Mouse (Mus musculus): ENCODE results near the gene Olfr873. TPM values are rescaled to one million over a fixed set of nuclear protein-coding genes. Genes with fewer than 3 reads are reported as not detected.
"Not testable (repeated sequence)": the region's sequence is repeated elsewhere in the genome, so short reads cannot be mapped to it uniquely, and the experiment has no call there.

Gene Olfr873
- polyA plus RNA-seq (2014; fragmentation: Nextera tagmentation; extraction: Ambion mirVana) = 0.04 TPM in 1 of 2 replicates, not detected in the other

- Histone ChIP-seq H3K9ac (ENCODE audit: low read length) (no peak within 1 kb of the TSS), H3K4me1 (replicated peaks; ENCODE audit: control insufficient read depth, insufficient read depth, low read length) (no peaks in the 10 kb centered on the region), H3K4me3 (ENCODE audit: low read depth, low read length) (no peak within 1 kb of the TSS), H3K27ac (ENCODE audit: low read depth, low read length) (no peak within 1 kb of the TSS), H3K36me3 (ENCODE audit: control insufficient read depth, insufficient read depth, low read length) (no peaks in the 10 kb centered on the region), H3K4me2 (ENCODE audit: low read depth, low read length, severe bottlenecking) (no peak within 1 kb of the TSS), H3K9me3 (ENCODE audit: control insufficient read depth, low read length) (no peaks in the 10 kb centered on the region), H3K27me3 (ENCODE audit: control insufficient read depth, insufficient read depth, low read length) (no peaks in the 10 kb centered on the region)
- WGBS = 86% methylated on average over 1 of the region's 1 CpGs
- ATAC-seq (replicated peaks; ENCODE audit: low FRiP score) (no peak), DNase-seq (ENCODE audit: low spot score) (no peak)
Measured at GRCm38 (mm10) chr9:20298232-20298631, at the start of gene Olfr873. Gene Olfr873 (plus strand): TSS chr9:20298532.

- Histone ChIP-seq H3K9ac (ENCODE audit: low read length) (no peak within 1 kb of the TSS), H3K4me1 (replicated peaks; ENCODE audit: control insufficient read depth, insufficient read depth, low read length) (no peaks in the 10 kb centered on the region), H3K36me3 (ENCODE audit: control insufficient read depth, insufficient read depth, low read length) (no peaks in the 10 kb centered on the region), H3K4me3 (ENCODE audit: low read depth, low read length) (no peak within 1 kb of the TSS), H3K27me3 (ENCODE audit: control insufficient read depth, insufficient read depth, low read length) (no peaks in the 10 kb centered on the region), H3K27ac (ENCODE audit: low read depth, low read length) (no peak within 1 kb of the TSS), H3K9me3 (ENCODE audit: control insufficient read depth, low read length) (no peaks in the 10 kb centered on the region), H3K4me2 (ENCODE audit: low read depth, low read length, severe bottlenecking) (no peak within 1 kb of the TSS)
- ATAC-seq (replicated peaks; ENCODE audit: low FRiP score) (no peak), DNase-seq (ENCODE audit: low spot score) (no peak)
- 86% methylated on average over 1 of the region's 1 CpGs for WGBS
Measured at GRCm38 (mm10) chr9:20282051-20282450, 16.3 kb upstream of the Olfr873 start, which contains the start of gene Olfr39. Gene Olfr39 (plus strand): TSS chr9:20282351.

- not testable (repeated sequence) for ATAC-seq (replicated peaks; ENCODE audit: low FRiP score); H3K4me2 ChIP-seq (ENCODE audit: low read depth, low read length, severe bottlenecking); H3K36me3 ChIP-seq (ENCODE audit: control insufficient read depth, insufficient read depth, low read length)
Measured at GRCm38 (mm10) chr9:20295562-20295961, 2.8 kb upstream of the Olfr873 start.

GRCm38 (mm10) chr9:20335994-20336393, 37.7 kb downstream of the Olfr873 start, which contains the start of gene Olfr18:
Gene Olfr18 (minus strand): TSS chr9:20336094.
- H3K4me1 ChIP-seq (replicated peaks; ENCODE audit: control insufficient read depth, insufficient read depth, low read length) = no peaks in the 10 kb centered on the region
- H3K4me3 ChIP-seq (ENCODE audit: low read depth, low read length) = no peak within 1 kb of the TSS
- ATAC-seq (replicated peaks; ENCODE audit: low FRiP score) = no peak
- H3K9me3 ChIP-seq (ENCODE audit: control insufficient read depth, low read length) = no peaks in the 10 kb centered on the region
- H3K9ac ChIP-seq (ENCODE audit: low read length) = no peak within 1 kb of the TSS
- no peaks in the 10 kb centered on the region for H3K36me3 ChIP-seq (ENCODE audit: control insufficient read depth, insufficient read depth, low read length)
- no peak within 1 kb of the TSS for H3K27ac ChIP-seq (ENCODE audit: low read depth, low read length)
- DNase-seq (ENCODE audit: low spot score) = no peak
- no peaks in the 10 kb centered on the region for H3K27me3 ChIP-seq (ENCODE audit: control insufficient read depth, insufficient read depth, low read length)
- H3K4me2 ChIP-seq (ENCODE audit: low read depth, low read length, severe bottlenecking) = no peak within 1 kb of the TSS

More at GRCm38 (mm10) chr9:20295562-20295961, 2.8 kb upstream of the Olfr873 start:
- H3K9ac ChIP-seq (ENCODE audit: low read length); H3K4me3 ChIP-seq (ENCODE audit: low read depth, low read length); DNase-seq (ENCODE audit: low spot score); H3K4me1 ChIP-seq (replicated peaks; ENCODE audit: control insufficient read depth, insufficient read depth, low read length); H3K27ac ChIP-seq (ENCODE audit: low read depth, low read length); H3K27me3 ChIP-seq (ENCODE audit: control insufficient read depth, insufficient read depth, low read length); H3K9me3 ChIP-seq (ENCODE audit: control insufficient read depth, low read length): not testable (repeated sequence)
- 81% methylated on average over 5 of the region's 5 CpGs for WGBS

- Histone ChIP-seq H3K27ac (ENCODE audit: low read depth, low read length) (no peak overlapping the region), H3K27me3 (ENCODE audit: control insufficient read depth, insufficient read depth, low read length) (no peaks in the 10 kb centered on the region), H3K9me3 (ENCODE audit: control insufficient read depth, low read length) (no peaks in the 10 kb centered on the region; the same call in 1 of the 2 replicates), H3K9ac (ENCODE audit: low read length) (no peak overlapping the region), H3K36me3 (ENCODE audit: control insufficient read depth, insufficient read depth, low read length) (peaks cover 15% of the 10 kb centered on the region), H3K4me2 (ENCODE audit: low read depth, low read length, severe bottlenecking) (no peak overlapping the region), H3K4me1 (replicated peaks; ENCODE audit: control insufficient read depth, insufficient read depth, low read length) (no peaks in the 10 kb centered on the region), H3K4me3 (ENCODE audit: low read depth, low read length) (no peak overlapping the region)
- DNase-seq (ENCODE audit: low spot score) (no peak), ATAC-seq (replicated peaks; ENCODE audit: low FRiP score) (no peak)
- 91% methylated on average over 4 of the region's 4 CpGs for WGBS
Measured at GRCm38 (mm10) chr9:20348501-20348900, 50.2 kb downstream of the Olfr873 start.

Other genes starting within 250 kb of the Olfr873 start
- not detected in 2 replicates for gene Olfr867, start 241.0 kb upstream of the Olfr873 start, polyA plus RNA-seq (2014; fragmentation: Nextera tagmentation; extraction: Ambion mirVana)
- gene Olfr868, start 199.9 kb upstream of the Olfr873 start, polyA plus RNA-seq (2014; fragmentation: Nextera tagmentation; extraction: Ambion mirVana) = not detected in 2 replicates
- gene Olfr869, start 169.5 kb upstream of the Olfr873 start, polyA plus RNA-seq (2014; fragmentation: Nextera tagmentation; extraction: Ambion mirVana) = not detected in 2 replicates
- not detected in 2 replicates for gene Olfr870, start 124.5 kb upstream of the Olfr873 start, polyA plus RNA-seq (2014; fragmentation: Nextera tagmentation; extraction: Ambion mirVana)
- gene Olfr871, start 86.3 kb upstream of the Olfr873 start, polyA plus RNA-seq (2014; fragmentation: Nextera tagmentation; extraction: Ambion mirVana) = not detected in 2 replicates
- not detected in 2 replicates for gene Olfr872, start 61.4 kb upstream of the Olfr873 start, polyA plus RNA-seq (2014; fragmentation: Nextera tagmentation; extraction: Ambion mirVana)
- not detected in 2 replicates for gene Olfr39, start 16.2 kb upstream of the Olfr873 start, polyA plus RNA-seq (2014; fragmentation: Nextera tagmentation; extraction: Ambion mirVana)
- gene Olfr18, start 37.6 kb downstream of the Olfr873 start, polyA plus RNA-seq (2014; fragmentation: Nextera tagmentation; extraction: Ambion mirVana) = not detected in 2 replicates
- gene Zfp560, start 86.6 kb downstream of the Olfr873 start, polyA plus RNA-seq (2014; fragmentation: Nextera tagmentation; extraction: Ambion mirVana) = 31.9 and 35.1 TPM in 2 replicates
- 29.9 and 32.3 TPM in 2 replicates for gene Zfp26, start 161.6 kb downstream of the Olfr873 start, polyA plus RNA-seq (2014; fragmentation: Nextera tagmentation; extraction: Ambion mirVana)
- 29.1 and 35.4 TPM in 2 replicates for gene Zfp426, start 194.2 kb downstream of the Olfr873 start, polyA plus RNA-seq (2014; fragmentation: Nextera tagmentation; extraction: Ambion mirVana)
- 142 and 161 TPM in 2 replicates for gene Zfp266, start 222.9 kb downstream of the Olfr873 start, polyA plus RNA-seq (2014; fragmentation: Nextera tagmentation; extraction: Ambion mirVana)

Measured in forebrain, embryonic 11.5 days (tissue).